Mouse (Mus musculus) heart, adult 2 months (tissue): Measurements from ENCODE around the gene Cybc1. TPM values are rescaled to one million over a fixed set of nuclear protein-coding genes. Genes with fewer than 3 reads are reported as not detected.
A peak's percentile ranks its signal among the peaks of the same experiment; 100 is the strongest.

Source experiments
- DNase-seq, 2 experiments: peaks; one replicate each; pipeline ENCODE4 v3.0.0; 2021
- H3K27ac ChIP-seq: fragments of 200-600 bp; 2 replicates; pipeline ENCODE4 v1.8.1; 2022
- H3K27me3 ChIP-seq: fragments of 200-500 bp; 2 replicates; pipeline ENCODE4 v1.6.1; 2012; ENCODE audit warnings: mild to moderate bottlenecking, low read length, inconsistent platforms, mixed read lengths; ENCODE audit not compliant: control insufficient read depth, insufficient read depth
- H3K36me3 ChIP-seq: fragments of 200-500 bp; 2 replicates; pipeline ENCODE4 v1.6.1; 2012; ENCODE audit warnings: low read length, inconsistent platforms; ENCODE audit not compliant: control insufficient read depth, insufficient read depth
- H3K4me1 ChIP-seq: fragments of 200-500 bp; 2 replicates; pipeline ENCODE4 v1.6.1; 2011; ENCODE audit warnings: low read length; ENCODE audit not compliant: control insufficient read depth, insufficient read depth
- H3K4me3 ChIP-seq: fragments of 200-600 bp; 2 replicates; pipeline ENCODE4 v1.8.1; 2022
- H3K79me2 ChIP-seq: fragments of 200-500 bp; replicated peaks from 2 replicates; pipeline ENCODE4 v1.6.1; 2012; ENCODE audit warnings: mild to moderate bottlenecking, inconsistent platforms, low read length, moderate library complexity, mixed read lengths; ENCODE audit not compliant: control insufficient read depth, insufficient read depth
- H3K9ac ChIP-seq: fragments of 200-500 bp; 2 replicates; pipeline ENCODE4 v1.6.1; 2012; ENCODE audit warnings: low read depth, mild to moderate bottlenecking, control low read depth, inconsistent platforms, low read length, mixed read lengths
- CTCF ChIP-seq: fragments of 200-600 bp; IDR thresholded peaks from 2 replicates; pipeline ENCODE4 v1.8.1; 2022; ENCODE audit warnings: antibody characterized with exemption, mild to moderate bottlenecking, moderate library complexity
- EP300 ChIP-seq: fragments of 200-500 bp; IDR thresholded peaks from 2 replicates; pipeline ENCODE4 v1.6.1; 2011; ENCODE audit warnings: low read depth, low read length, control low read depth; ENCODE audit not compliant: insufficient read depth
- POLR2A ChIP-seq: fragments of 200-500 bp; IDR thresholded peaks from 2 replicates; pipeline ENCODE4 v1.6.1; 2011; ENCODE audit warnings: mild to moderate bottlenecking, low read depth, low read length, control low read depth; ENCODE audit not compliant: insufficient read depth
- WGBS: fragments of 180-500 bp; shearing (Covaris S2); methylation state at CpG from one replicate; pipeline ENCODE4 v1.1.7; 2018; 5-methylcytosine and 5-hydroxymethylcytosine counted together
- intact Hi-C: fragments of 180-260 bp; cut with DNase I; formaldehyde crosslinking; loops from one replicate; pipeline ENCODE4 v1.15.1; 2025
- polyA plus RNA-seq: library from polyadenylated mRNA; depleted of rRNA; stranded (reverse); fragments of >200 nt; gene quantifications from 2 replicates; pipeline ENCODE4 v1.2.3, GENCODE M21; 2012; rRNA removed
- total RNA-seq, 2 experiments: library from RNA; stranded (reverse); gene quantifications; 2 replicates each; pipeline ENCODE4 v1.2.3; 2021

Cybc1 gene
- total and polyA plus RNA-seq, 3 experiments: 7.6 to 10.4 (median 7.6) TPM

DNA sequence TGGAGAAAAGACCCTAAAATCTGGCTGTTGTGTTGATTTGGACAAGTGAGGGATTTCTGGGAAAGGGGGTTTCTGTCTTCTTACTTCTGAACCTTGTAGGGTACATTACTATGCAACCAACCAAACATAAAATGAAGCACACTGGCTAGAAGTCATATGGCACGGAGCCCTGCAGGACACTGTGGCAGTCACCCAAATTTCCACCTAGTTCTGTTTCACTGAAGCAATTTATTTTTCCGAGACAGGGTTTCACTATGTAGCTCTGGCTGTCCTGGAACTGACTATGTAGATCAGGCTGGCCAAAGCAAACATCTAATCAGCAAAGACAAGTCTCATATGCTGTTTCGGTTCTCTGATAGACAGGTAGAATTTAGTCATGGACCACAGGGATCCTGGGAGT lies 39.4 kb downstream of the Cybc1 start:
- H3K4me3 ChIP-seq: no peak overlapping the region
- 36% methylated on average over 3 of the region's 3 CpGs for WGBS
- peak; percentile 39 to 42 for DNase-seq
- H3K9ac ChIP-seq: no peak overlapping the region
- no peaks in the 10 kb centered on the region for H3K4me1 ChIP-seq
- intact Hi-C loops: no loop called here
- no peaks in the 10 kb centered on the region for H3K27me3 ChIP-seq
- H3K27ac ChIP-seq: no peak overlapping the region
- H3K79me2 ChIP-seq: no peaks in the 10 kb centered on the region
- H3K36me3 ChIP-seq: no peaks in the 10 kb centered on the region
- TF ChIP-seq POLR2A (no peak), CTCF (no peak), EP300 (no peak)

DNA sequence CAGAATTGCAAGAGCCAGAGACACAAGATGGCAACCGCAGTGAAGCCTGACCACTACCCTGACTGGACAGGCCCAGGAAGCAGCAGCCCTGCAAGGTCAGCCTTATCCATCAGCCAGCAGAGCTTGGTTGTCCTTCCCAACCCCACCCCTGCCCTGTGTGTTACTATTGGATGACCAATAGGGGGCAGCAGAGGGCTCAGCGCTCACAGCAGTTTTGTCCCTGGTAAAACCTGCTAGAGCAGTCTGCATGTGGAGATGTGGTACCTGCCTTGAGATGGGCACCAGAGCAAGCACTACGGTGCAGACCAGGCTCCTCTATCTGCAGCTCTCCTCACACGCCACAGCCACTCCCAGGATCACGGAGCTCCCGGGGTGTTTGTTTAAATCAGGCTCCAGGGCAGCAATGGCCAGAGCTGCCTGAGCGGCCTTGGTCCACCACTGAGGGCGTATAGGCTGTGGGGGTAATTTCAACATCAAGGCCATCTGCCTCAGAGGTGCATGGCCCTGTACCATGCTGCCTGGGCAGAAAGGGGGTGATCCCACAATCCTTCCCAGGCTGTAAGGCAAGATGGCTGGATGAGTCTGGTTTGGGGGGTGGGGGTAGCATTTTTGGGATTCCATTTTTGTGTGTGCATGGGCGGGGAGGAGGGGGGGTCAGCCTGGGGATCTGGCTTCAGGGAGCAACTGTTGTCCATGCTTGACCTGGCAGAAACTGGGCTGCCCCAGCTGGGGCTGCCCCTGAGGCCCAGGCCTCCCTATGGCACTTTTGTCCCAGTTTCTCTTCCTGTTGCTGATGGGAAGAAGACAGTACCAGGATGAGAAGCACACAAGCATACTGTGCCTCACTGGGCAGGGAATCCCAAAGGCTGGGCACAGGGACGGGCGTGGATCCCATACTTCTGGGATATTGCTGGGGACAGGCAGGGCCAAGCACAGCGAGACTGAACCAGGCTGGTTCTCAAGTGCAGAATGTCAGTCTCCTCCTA lies 52.5 kb downstream of the Cybc1 start:
- H3K27ac ChIP-seq: no peak overlapping the region
- H3K9ac ChIP-seq: no peak overlapping the region
- H3K4me1 ChIP-seq: no peaks in the 10 kb centered on the region; the same call in 1 of the 2 replicates
- no peaks in the 10 kb centered on the region for H3K79me2 ChIP-seq
- no peaks in the 10 kb centered on the region for H3K27me3 ChIP-seq
- no peak overlapping the region for H3K4me3 ChIP-seq
- TF ChIP-seq EP300 (no peak), CTCF (peak; percentile 83), POLR2A (no peak)
- H3K36me3 ChIP-seq: no peaks in the 10 kb centered on the region
- intact Hi-C loops: no loop called here
- 61% methylated on average over 12 of the region's 12 CpGs for WGBS
- DNase-seq: peak; percentile 32 to 39

DNA sequence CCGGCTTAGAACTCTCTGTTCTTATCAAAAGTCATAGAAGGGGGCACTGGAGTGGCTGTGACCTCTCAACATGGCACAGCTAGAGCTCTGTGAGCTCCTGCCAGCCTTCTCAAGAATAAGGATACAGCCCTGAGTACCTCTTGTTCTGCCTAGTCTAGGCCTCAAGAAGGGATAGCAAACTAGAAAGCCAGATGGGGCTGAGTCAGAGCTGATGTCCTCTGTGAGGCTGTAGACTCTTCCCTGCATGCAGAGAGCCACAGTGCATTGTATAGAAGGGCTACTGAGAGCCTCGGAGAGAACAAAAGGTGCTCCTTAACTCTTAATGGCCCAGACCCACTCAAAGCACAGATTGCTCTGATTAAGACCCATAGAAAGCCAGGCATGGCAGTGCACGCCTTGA lies 54.9 kb downstream of the Cybc1 start:
- no peaks in the 10 kb centered on the region; the same call in 1 of the 2 replicates for H3K4me1 ChIP-seq
- no peak overlapping the region for H3K4me3 ChIP-seq
- WGBS: 67% methylated on average over 3 of the region's 3 CpGs
- H3K36me3 ChIP-seq: no peaks in the 10 kb centered on the region
- no peak overlapping the region for H3K27ac ChIP-seq
- intact Hi-C loops: no loop called here
- H3K79me2 ChIP-seq: no peaks in the 10 kb centered on the region
- no peak for DNase-seq
- TF ChIP-seq CTCF (no peak), POLR2A (no peak), EP300 (no peak)
- no peaks in the 10 kb centered on the region for H3K27me3 ChIP-seq
- H3K9ac ChIP-seq: no peak overlapping the region

DNA sequence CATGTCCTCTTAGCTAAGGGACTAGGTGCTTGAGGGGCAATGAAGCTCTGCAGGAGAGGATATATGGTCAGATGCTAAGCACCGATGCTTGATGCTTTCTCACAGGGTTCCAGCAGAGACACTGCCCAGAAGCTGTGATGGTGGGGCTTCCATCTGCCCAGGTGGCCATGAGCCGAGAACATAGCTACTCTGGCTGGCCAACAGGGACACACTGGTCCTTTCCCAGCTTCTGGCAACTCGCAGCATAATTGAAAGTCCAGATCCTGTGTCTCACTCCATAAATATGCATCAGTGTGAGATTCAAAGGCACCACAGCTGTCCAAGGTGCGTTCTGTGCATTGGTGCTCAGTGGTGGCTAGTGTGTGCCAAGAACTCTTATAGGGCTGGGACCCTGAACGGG lies 55.9 kb downstream of the Cybc1 start:
- intact Hi-C loops: no loop called here
- DNase-seq: no peak
- Histone ChIP-seq H3K27ac (no peak overlapping the region), H3K27me3 (no peaks in the 10 kb centered on the region), H3K9ac (no peak overlapping the region), H3K79me2 (no peaks in the 10 kb centered on the region), H3K4me3 (no peak overlapping the region), H3K36me3 (no peaks in the 10 kb centered on the region), H3K4me1 (no peaks in the 10 kb centered on the region; the same call in 1 of the 2 replicates)
- 75% methylated on average over 5 of the region's 5 CpGs for WGBS
- TF ChIP-seq EP300 (no peak), CTCF (no peak), POLR2A (no peak)

Other genes with a start within 250 kb of the Cybc1 start
- gene Csnk1d, start 238.0 kb downstream of the Cybc1 start, total RNA-seq: 10 to 100 TPM; 48.7 to 55.9 TPM
- 33.9 and 45.6 TPM in 2 replicates for gene Csnk1d, start 238.0 kb downstream of the Cybc1 start, polyA plus RNA-seq
- gene Cd7, start 189.9 kb downstream of the Cybc1 start, total RNA-seq: under 1 TPM; 0.23 to 0.26 TPM
- 1.3 and 1.9 TPM in 2 replicates for gene Cd7, start 189.9 kb downstream of the Cybc1 start, polyA plus RNA-seq
- gene Sectm1b, start 165.8 kb downstream of the Cybc1 start, total RNA-seq: not detected
- not detected in 2 replicates for gene Sectm1b, start 165.8 kb downstream of the Cybc1 start, polyA plus RNA-seq
- not detected for gene Sectm1a, start 148.1 kb downstream of the Cybc1 start, total RNA-seq
- gene Sectm1a, start 148.1 kb downstream of the Cybc1 start, polyA plus RNA-seq: not detected in 2 replicates
- not detected for gene Tex19.2, start 110.6 kb downstream of the Cybc1 start, total RNA-seq
- gene Tex19.2, start 110.6 kb downstream of the Cybc1 start, polyA plus RNA-seq: not detected in 2 replicates
- gene Tex19.1, start 83.2 kb downstream of the Cybc1 start, total RNA-seq: not detected
- not detected in 2 replicates for gene Tex19.1, start 83.2 kb downstream of the Cybc1 start, polyA plus RNA-seq
- gene Uts2r, start 69.1 kb downstream of the Cybc1 start, total RNA-seq: under 1 TPM; 0.20 to 0.37 TPM
- 1.9 and 3.2 TPM in 2 replicates for gene Uts2r, start 69.1 kb downstream of the Cybc1 start, polyA plus RNA-seq
- gene Hexdc, start 24.9 kb downstream of the Cybc1 start, total RNA-seq: 1 to 10 TPM; 6.7 to 7.6 TPM
- 10.1 and 15.6 TPM in 2 replicates for gene Hexdc, start 24.9 kb downstream of the Cybc1 start, polyA plus RNA-seq
- gene Ogfod3, start 24.6 kb downstream of the Cybc1 start, total RNA-seq: 10 to 100 TPM; 15.8 to 19.8 TPM
- 12.5 and 15.8 TPM in 2 replicates for gene Ogfod3, start 24.6 kb downstream of the Cybc1 start, polyA plus RNA-seq
- gene Narf, start 7.9 kb upstream of the Cybc1 start, total RNA-seq: 100 to 1,000 TPM in 1 of 2 experiments, 10 to 100 TPM in 1; 76.7 to 102 TPM
- gene Narf, start 7.9 kb upstream of the Cybc1 start, polyA plus RNA-seq: 91.4 and 145 TPM in 2 replicates
- 10 to 100 TPM; 20.3 to 22.0 TPM for gene Foxk2, start 30.7 kb upstream of the Cybc1 start, total RNA-seq
- gene Foxk2, start 30.7 kb upstream of the Cybc1 start, polyA plus RNA-seq: 13.6 and 19.4 TPM in 2 replicates
- 10 to 100 TPM; 34.4 to 36.8 TPM for gene Wdr45b, start 125.1 kb upstream of the Cybc1 start, total RNA-seq
- 36.9 and 57.6 TPM in 2 replicates for gene Wdr45b, start 125.1 kb upstream of the Cybc1 start, polyA plus RNA-seq
- gene Rab40b, start 158.9 kb upstream of the Cybc1 start, total RNA-seq: 1 to 10 TPM in 1 of 2 experiments, under 1 TPM in 1; 0.91 to 1.5 TPM
- gene Rab40b, start 158.9 kb upstream of the Cybc1 start, polyA plus RNA-seq: 2.0 and 2.8 TPM in 2 replicates
- gene Fn3krp, start 192.1 kb upstream of the Cybc1 start, total RNA-seq: 1 to 10 TPM; 6.2 to 6.9 TPM
- 7.1 and 9.1 TPM in 2 replicates for gene Fn3krp, start 192.1 kb upstream of the Cybc1 start, polyA plus RNA-seq
- gene Fn3k, start 205.6 kb upstream of the Cybc1 start, total RNA-seq: 10 to 100 TPM; 23.6 to 26.3 TPM
- 20.4 and 23.7 TPM in 2 replicates for gene Fn3k, start 205.6 kb upstream of the Cybc1 start, polyA plus RNA-seq
- gene Tbcd, start 222.6 kb upstream of the Cybc1 start, total RNA-seq: 10 to 100 TPM; 10.6 to 11.4 TPM
- gene Tbcd, start 222.6 kb upstream of the Cybc1 start, polyA plus RNA-seq: 17.4 and 20.3 TPM in 2 replicates